Mouse (Mus musculus) R1 (cell line): ENCODE data around the gene Reep3.
A peak's percentile ranks its signal among the peaks of the same experiment; 100 is the strongest.

Experiments used
- DNase-seq: peaks from one replicate; pipeline ENCODE4 v3.0.0-alpha.2; 2018; ENCODE audit warnings: low read depth, low spot score

Gene Reep3

GRCm38 (mm10) chr10:66973866-66974265 is 122.9 kb downstream of the Reep3 start:
- DNase-seq, result no peak

GRCm38 (mm10) chr10:66973274-66973673 is 123.5 kb downstream of the Reep3 start:
- no peak for DNase-seq

GRCm38 (mm10) chr10:66970336-66971115 is 126.2 kb downstream of the Reep3 start:
- peak; percentile 39 for DNase-seq

DNA sequence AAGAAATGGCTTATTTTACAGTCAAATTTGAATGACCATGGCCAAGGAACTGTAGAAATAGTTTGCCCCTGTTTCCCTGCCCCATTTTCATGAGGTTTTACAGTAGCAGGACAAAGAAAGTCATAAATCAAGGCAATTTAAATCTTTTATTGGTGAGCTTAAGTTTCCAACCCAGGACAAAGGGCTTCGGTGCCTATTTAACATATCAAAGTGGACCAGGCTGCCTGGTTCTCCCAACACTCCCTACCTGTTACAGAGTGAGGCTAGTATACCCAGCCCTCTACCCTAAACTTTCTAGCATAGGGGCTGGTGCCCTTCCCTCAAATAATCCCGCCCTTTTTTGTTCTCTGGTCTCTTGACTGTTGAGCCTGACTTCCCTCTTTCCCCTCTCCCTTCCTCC is 127.2 kb downstream of the Reep3 start:
- DNase-seq, result peak; percentile 91

DNA sequence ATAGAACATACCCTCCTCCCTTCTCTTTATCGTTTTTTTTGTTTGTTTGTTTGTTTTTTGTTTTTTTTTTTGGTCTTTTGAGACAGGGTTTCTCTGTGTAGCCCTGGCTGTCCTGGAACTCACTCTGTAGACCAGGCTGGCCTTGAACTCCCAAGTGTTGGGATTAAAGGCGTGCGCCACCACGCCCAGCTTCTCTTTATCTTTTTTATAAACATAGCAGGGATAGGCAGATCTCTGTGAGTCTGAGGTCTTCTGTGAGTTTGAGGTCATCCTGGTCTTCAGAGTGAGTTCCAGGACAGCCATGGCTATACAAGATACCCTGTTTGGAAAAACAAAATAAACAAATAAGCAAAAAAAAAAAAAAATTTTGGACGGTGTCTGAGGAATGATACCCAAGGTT is 127.7 kb downstream of the Reep3 start:
- peak; percentile 66 for DNase-seq

DNA sequence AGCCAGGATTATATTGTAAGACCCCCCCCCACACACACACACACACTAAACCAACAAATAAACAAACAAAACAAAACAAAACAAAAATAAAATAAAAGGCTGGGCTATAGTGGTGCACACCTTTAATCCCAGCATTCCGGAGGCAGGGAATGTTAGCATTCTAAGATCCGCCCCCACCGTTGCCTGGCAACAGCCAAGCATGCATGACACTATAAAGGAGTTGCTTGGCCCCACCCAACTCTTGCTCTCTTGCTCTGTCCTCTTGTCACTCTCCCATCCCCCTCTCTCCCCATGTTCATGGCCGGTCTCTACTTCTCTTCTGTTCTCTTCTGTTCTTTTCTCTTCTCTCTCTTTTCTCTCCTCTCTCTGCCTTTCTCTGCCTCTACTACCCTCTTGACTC is 128.2 kb downstream of the Reep3 start:
- DNase-seq, result peak; percentile 100

- no peak for DNase-seq
Observed at GRCm38 (mm10) chr10:66966391-66967109, 130.2 kb downstream of the Reep3 start.

GRCm38 (mm10) chr10:66960136-66960535 is 136.6 kb downstream of the Reep3 start:
- no peak for DNase-seq
